Mouse (Mus musculus): Measurements from ENCODE around the gene Uvrag. TPM values are rescaled to one million over a fixed set of nuclear protein-coding genes. Genes with fewer than 3 reads are reported as not detected.
A peak's percentile ranks its signal among the peaks of the same experiment; 100 is the strongest.

The Uvrag gene
- polyA plus RNA-seq, 1 experiment from 2014 or later, result 13.1 TPM

- peaks cover 4% of the 10 kb centered on the region; the same call in 1 of the 2 replicates for H3K4me1 ChIP-seq (replicated peaks; ENCODE audit: control insufficient read depth, insufficient read depth, low read length)
- H3K36me3 ChIP-seq (ENCODE audit: control insufficient read depth, insufficient read depth, low read length), result no peaks in the 10 kb centered on the region
- H3K4me2 ChIP-seq (replicated peaks; ENCODE audit: low read depth, low read length), result no peak overlapping the region
- 26% methylated on average over 11 of the region's 11 CpGs for WGBS
- H3K9me3 ChIP-seq (ENCODE audit: control insufficient read depth, low read length), result no peaks in the 10 kb centered on the region
- peak; percentile 50 for DNase-seq (ENCODE audit: low spot score)
- peak overlapping the region; percentile 19; the same call in 1 of the 2 replicates for H3K27ac ChIP-seq (ENCODE audit: low read depth, low read length)
- 0 out of 2 replicates have a peak, but pooled peaks have one; percentile 35 for ATAC-seq (ENCODE audit: low FRiP score)
- H3K4me3 ChIP-seq (ENCODE audit: low read depth, low read length), result no peak overlapping the region
- no peaks in the 10 kb centered on the region for H3K27me3 ChIP-seq (ENCODE audit: control insufficient read depth, insufficient read depth, low read length)
- no peak overlapping the region for H3K9ac ChIP-seq (ENCODE audit: low read depth, low read length)
These were observed 39.0 kb downstream of the Uvrag start for GRCm38 (mm10) chr7:99101767-99102593.

GRCm38 (mm10) chr7:99101076-99101475 is 39.9 kb downstream of the Uvrag start:
- Histone ChIP-seq H3K27me3 (ENCODE audit: control insufficient read depth, insufficient read depth, low read length) (no peaks in the 10 kb centered on the region), H3K4me1 (replicated peaks; ENCODE audit: control insufficient read depth, insufficient read depth, low read length) (peaks cover 4% of the 10 kb centered on the region; the same call in 1 of the 2 replicates), H3K4me2 (replicated peaks; ENCODE audit: low read depth, low read length) (no peak overlapping the region), H3K27ac (ENCODE audit: low read depth, low read length) (no peak overlapping the region; the same call in 1 of the 2 replicates), H3K4me3 (ENCODE audit: low read depth, low read length) (no peak overlapping the region), H3K9me3 (ENCODE audit: control insufficient read depth, low read length) (no peaks in the 10 kb centered on the region), H3K36me3 (ENCODE audit: control insufficient read depth, insufficient read depth, low read length) (no peaks in the 10 kb centered on the region), H3K9ac (ENCODE audit: low read depth, low read length) (no peak overlapping the region)
- ATAC-seq (ENCODE audit: low FRiP score) (no peak), DNase-seq (ENCODE audit: low spot score) (no peak)
- WGBS, result 53% methylated on average over 2 of the region's 2 CpGs

DNA sequence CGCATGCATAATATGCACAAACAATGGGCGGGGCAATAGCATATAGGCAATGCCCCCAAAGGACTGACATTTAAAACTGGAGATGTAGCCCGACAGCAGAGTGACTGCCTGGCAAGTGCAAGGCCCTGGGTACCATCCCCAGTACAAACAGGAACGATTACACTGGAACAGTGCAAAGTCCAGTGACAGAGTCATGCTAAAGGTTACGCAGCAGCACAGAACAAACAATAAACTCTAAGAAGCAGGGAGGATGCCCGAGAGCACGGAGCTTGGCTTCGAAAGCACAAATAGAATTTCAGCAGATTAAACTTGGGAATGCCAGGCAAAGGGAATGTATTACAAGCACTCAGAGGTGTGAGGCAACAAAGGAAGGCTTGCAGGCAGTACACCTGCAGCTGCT is 40.4 kb downstream of the Uvrag start:
- Histone ChIP-seq H3K36me3 (ENCODE audit: control insufficient read depth, insufficient read depth, low read length) (no peaks in the 10 kb centered on the region), H3K9ac (ENCODE audit: low read depth, low read length) (no peak overlapping the region), H3K4me2 (replicated peaks; ENCODE audit: low read depth, low read length) (no peak overlapping the region), H3K4me3 (ENCODE audit: low read depth, low read length) (no peak overlapping the region), H3K9me3 (ENCODE audit: control insufficient read depth, low read length) (no peaks in the 10 kb centered on the region), H3K27me3 (ENCODE audit: control insufficient read depth, insufficient read depth, low read length) (no peaks in the 10 kb centered on the region), H3K4me1 (replicated peaks; ENCODE audit: control insufficient read depth, insufficient read depth, low read length) (peaks cover 4% of the 10 kb centered on the region; the same call in 1 of the 2 replicates), H3K27ac (ENCODE audit: low read depth, low read length) (no peak overlapping the region; the same call in 1 of the 2 replicates)
- ATAC-seq (ENCODE audit: low FRiP score) (no peak), DNase-seq (ENCODE audit: low spot score) (no peak)
- WGBS, result 84% methylated on average over 8 of the region's 8 CpGs

DNA sequence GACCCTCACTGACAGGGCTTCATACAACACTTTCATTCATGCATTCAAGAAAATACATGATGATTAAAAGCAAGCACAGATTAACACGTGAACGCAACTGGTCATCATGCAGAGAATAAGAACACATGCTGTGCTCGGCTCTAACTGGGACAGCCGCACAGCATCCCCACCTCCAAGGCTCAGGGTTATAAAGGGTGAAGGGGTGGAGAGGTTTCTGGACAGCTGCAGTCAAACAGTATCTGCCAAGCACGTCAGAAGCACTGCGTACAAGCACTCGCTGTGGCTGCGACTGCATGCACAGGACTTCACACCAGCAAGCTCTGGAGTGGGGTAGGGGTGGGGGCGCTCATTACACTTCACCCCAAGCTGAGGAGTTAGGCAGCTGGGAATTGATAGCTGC is 40.9 kb downstream of the Uvrag start:
- Histone ChIP-seq H3K9ac (ENCODE audit: low read depth, low read length) (no peak overlapping the region), H3K27me3 (ENCODE audit: control insufficient read depth, insufficient read depth, low read length) (no peaks in the 10 kb centered on the region), H3K36me3 (ENCODE audit: control insufficient read depth, insufficient read depth, low read length) (no peaks in the 10 kb centered on the region), H3K4me1 (replicated peaks; ENCODE audit: control insufficient read depth, insufficient read depth, low read length) (peaks cover 4% of the 10 kb centered on the region; the same call in 1 of the 2 replicates), H3K27ac (ENCODE audit: low read depth, low read length) (no peak overlapping the region), H3K9me3 (ENCODE audit: control insufficient read depth, low read length) (no peaks in the 10 kb centered on the region), H3K4me3 (ENCODE audit: low read depth, low read length) (no peak overlapping the region), H3K4me2 (replicated peaks; ENCODE audit: low read depth, low read length) (no peak overlapping the region)
- DNase-seq (ENCODE audit: low spot score), result no peak
- no peak for ATAC-seq (ENCODE audit: low FRiP score)
- WGBS, result 75% methylated on average over 9 of the region's 9 CpGs

DNA sequence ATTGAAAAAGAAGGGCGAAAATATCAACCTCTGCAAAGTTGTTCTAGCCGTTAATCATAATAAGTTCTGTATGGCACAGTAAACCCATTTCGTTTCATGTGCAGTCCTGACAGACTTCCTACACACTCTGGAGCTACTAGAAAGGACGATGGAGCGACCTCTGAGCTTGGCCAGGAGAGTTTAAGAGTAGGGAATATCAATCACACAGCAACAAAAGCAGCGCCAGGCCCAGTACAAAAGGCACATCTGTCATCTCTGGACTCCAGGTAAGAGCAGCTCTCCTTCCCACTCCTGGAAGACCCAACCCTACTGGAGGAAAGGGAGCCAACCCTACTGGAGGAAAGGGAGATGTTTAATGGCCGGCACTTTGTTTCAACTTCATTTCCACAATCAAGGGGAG is 43.2 kb downstream of the Uvrag start:
- ATAC-seq (ENCODE audit: low FRiP score) (no peak), DNase-seq (ENCODE audit: low spot score) (no peak)
- Histone ChIP-seq H3K27me3 (ENCODE audit: control insufficient read depth, insufficient read depth, low read length) (no peaks in the 10 kb centered on the region), H3K4me3 (ENCODE audit: low read depth, low read length) (no peak overlapping the region), H3K27ac (ENCODE audit: low read depth, low read length) (no peak overlapping the region), H3K4me2 (replicated peaks; ENCODE audit: low read depth, low read length) (no peak overlapping the region), H3K9me3 (ENCODE audit: control insufficient read depth, low read length) (no peaks in the 10 kb centered on the region), H3K4me1 (replicated peaks; ENCODE audit: control insufficient read depth, insufficient read depth, low read length) (peaks cover 4% of the 10 kb centered on the region; the same call in 1 of the 2 replicates), H3K9ac (ENCODE audit: low read depth, low read length) (no peak overlapping the region), H3K36me3 (ENCODE audit: control insufficient read depth, insufficient read depth, low read length) (no peaks in the 10 kb centered on the region)
- 85% methylated on average over 7 of the region's 7 CpGs for WGBS

DNA sequence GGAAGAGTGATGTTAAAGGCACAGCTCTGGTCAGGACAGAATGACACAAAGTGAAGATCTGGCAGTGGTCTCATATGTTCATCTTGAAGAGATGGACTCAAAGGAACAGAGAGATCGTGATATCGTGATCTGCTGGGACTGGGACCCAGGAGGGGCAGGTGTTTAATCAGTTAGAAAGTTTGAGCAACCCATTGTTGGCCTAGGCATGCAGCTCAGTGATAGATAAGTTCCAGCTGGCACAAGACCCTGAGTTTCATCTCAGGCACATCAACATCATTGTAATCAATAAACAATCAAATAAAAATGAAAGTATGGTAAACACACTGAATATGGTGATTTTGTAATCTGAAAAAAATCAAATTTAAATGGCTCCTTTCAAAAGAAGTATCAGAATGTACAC is 43.8 kb downstream of the Uvrag start:
- 96% methylated on average over 2 of the region's 2 CpGs for WGBS
- no peak overlapping the region for H3K4me2 ChIP-seq (replicated peaks; ENCODE audit: low read depth, low read length)
- ATAC-seq (ENCODE audit: low FRiP score) (no peak), DNase-seq (ENCODE audit: low spot score) (no peak)
- H3K4me3 ChIP-seq (ENCODE audit: low read depth, low read length), result no peak overlapping the region
- no peak overlapping the region for H3K9ac ChIP-seq (ENCODE audit: low read depth, low read length)
- H3K4me1 ChIP-seq (replicated peaks; ENCODE audit: control insufficient read depth, insufficient read depth, low read length), result no peaks in the 10 kb centered on the region
- no peak overlapping the region for H3K27ac ChIP-seq (ENCODE audit: low read depth, low read length)
- no peaks in the 10 kb centered on the region for H3K9me3 ChIP-seq (ENCODE audit: control insufficient read depth, low read length)
- no peaks in the 10 kb centered on the region for H3K27me3 ChIP-seq (ENCODE audit: control insufficient read depth, insufficient read depth, low read length)
- no peaks in the 10 kb centered on the region for H3K36me3 ChIP-seq (ENCODE audit: control insufficient read depth, insufficient read depth, low read length)

DNA sequence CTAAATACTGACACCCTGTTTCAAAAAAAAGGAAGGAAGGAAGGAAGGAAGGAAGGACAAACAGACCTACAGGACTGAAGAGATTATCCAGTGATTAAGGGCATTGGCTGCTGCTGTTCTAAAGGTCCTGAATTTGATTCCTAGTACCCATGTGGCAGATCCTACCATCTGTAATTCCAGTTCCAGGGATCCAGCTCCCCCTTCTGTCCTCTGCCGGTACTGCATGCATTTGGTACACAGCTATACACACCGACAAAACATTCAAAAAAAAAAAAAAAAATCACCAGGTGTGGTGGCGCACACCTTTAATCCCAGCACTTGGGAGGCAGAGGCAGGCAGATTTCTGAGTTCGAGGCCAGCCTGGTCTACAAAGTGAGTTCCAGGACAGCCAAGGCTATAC is 45.8 kb downstream of the Uvrag start:
- no peak overlapping the region for H3K4me2 ChIP-seq (replicated peaks; ENCODE audit: low read depth, low read length)
- H3K36me3 ChIP-seq (ENCODE audit: control insufficient read depth, insufficient read depth, low read length), result no peaks in the 10 kb centered on the region
- no peaks in the 10 kb centered on the region for H3K4me1 ChIP-seq (replicated peaks; ENCODE audit: control insufficient read depth, insufficient read depth, low read length)
- H3K9ac ChIP-seq (ENCODE audit: low read depth, low read length), result no peak overlapping the region
- no peak overlapping the region for H3K27ac ChIP-seq (ENCODE audit: low read depth, low read length)
- no peaks in the 10 kb centered on the region for H3K27me3 ChIP-seq (ENCODE audit: control insufficient read depth, insufficient read depth, low read length)
- WGBS, result 66% methylated on average over 3 of the region's 4 CpGs
- no peak overlapping the region for H3K4me3 ChIP-seq (ENCODE audit: low read depth, low read length)
- DNase-seq (ENCODE audit: low spot score), result peak; percentile 66
- H3K9me3 ChIP-seq (ENCODE audit: control insufficient read depth, low read length), result no peaks in the 10 kb centered on the region
- no peak for ATAC-seq (ENCODE audit: low FRiP score)

GRCm38 (mm10) chr7:99094336-99094735 is 46.6 kb downstream of the Uvrag start:
- no peaks in the 10 kb centered on the region for H3K4me1 ChIP-seq (replicated peaks; ENCODE audit: control insufficient read depth, insufficient read depth, low read length)
- H3K36me3 ChIP-seq (ENCODE audit: control insufficient read depth, insufficient read depth, low read length), result no peaks in the 10 kb centered on the region
- no peak overlapping the region for H3K27ac ChIP-seq (ENCODE audit: low read depth, low read length)
- 86% methylated on average over 3 of the region's 3 CpGs for WGBS
- H3K9ac ChIP-seq (ENCODE audit: low read depth, low read length), result no peak overlapping the region
- H3K4me2 ChIP-seq (replicated peaks; ENCODE audit: low read depth, low read length), result no peak overlapping the region
- H3K27me3 ChIP-seq (ENCODE audit: control insufficient read depth, insufficient read depth, low read length), result no peaks in the 10 kb centered on the region
- ATAC-seq (ENCODE audit: low FRiP score) (no peak), DNase-seq (ENCODE audit: low spot score) (no peak)
- no peak overlapping the region for H3K4me3 ChIP-seq (ENCODE audit: low read depth, low read length)
- no peaks in the 10 kb centered on the region for H3K9me3 ChIP-seq (ENCODE audit: control insufficient read depth, low read length)

All from hindbrain, embryonic 11.5 days (tissue).